29 mouse cellular contexts compared by ENCODE assay signal in the genomic region with DNA sequence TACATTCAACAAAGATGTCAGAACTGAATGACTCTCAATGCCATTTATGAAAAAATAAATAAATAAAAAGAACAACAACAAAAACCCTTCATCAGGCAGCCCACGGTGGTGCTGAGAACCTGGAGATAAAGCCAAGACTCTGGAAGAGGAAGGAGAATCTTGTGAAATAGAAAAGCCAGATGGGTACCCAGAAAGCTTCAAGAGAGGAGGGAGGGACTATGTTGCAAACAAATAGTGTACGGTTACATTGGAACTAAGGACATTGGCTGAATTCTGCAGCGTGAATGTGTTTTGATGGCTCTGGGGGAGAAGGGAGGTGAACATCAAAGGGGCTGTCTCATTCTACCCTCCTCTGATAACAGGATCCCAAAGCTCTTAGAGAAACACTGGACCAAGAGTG.
"Had no signal": no experiment of that assay in that cellular context is flagged by ENCODE, and none has a peak within 500 bp of the region (broad histone marks: within the 10 kb centered on the region; RNA-seq: fewer than 3 reads in every experiment).

No protein-coding gene starts in this region.

- ATAC-seq: forebrain, embryonic 13.5 days; forebrain, embryonic 14.5 days; forebrain, embryonic 15.5 days; forebrain, embryonic 16.5 days; forebrain, postnatal 0 days had no signal

- DNase-seq: cerebellum, adult 2 months; cerebellum, adult 8-10 months; cerebellum, adult 9-10 months; cerebellum, adult 9-11 months; cerebellum, postnatal 10 days; cerebellum, postnatal 14 days; cerebellum, postnatal 25 days; cerebellum, postnatal 36 days; embryo, embryonic 11 days; forebrain, postnatal 0 days; gastrocnemius, adult 2 months; gastrocnemius, postnatal 10 days; gastrocnemius, postnatal 14 days; gastrocnemius, postnatal 25 days; gastrocnemius, postnatal 36 days; heart, adult 11 months; heart, adult 18-20 months; heart, adult 2 months had no signal

- H3K36me3 ChIP-seq: embryonic facial prominence, embryonic 10.5 days; embryonic facial prominence, embryonic 12.5 days; embryonic facial prominence, embryonic 13.5 days; embryonic facial prominence, embryonic 15.5 days; forebrain, embryonic 10.5 days; forebrain, embryonic 12.5 days; forebrain, embryonic 15.5 days had no signal

- H3K9me3 ChIP-seq: embryonic facial prominence, embryonic 10.5 days; embryonic facial prominence, embryonic 12.5 days; embryonic facial prominence, embryonic 13.5 days; embryonic facial prominence, embryonic 15.5 days; forebrain, embryonic 10.5 days; forebrain, embryonic 12.5 days; forebrain, embryonic 13.5 days; forebrain, embryonic 15.5 days had no signal

- H3K4me3 ChIP-seq: embryonic facial prominence, embryonic 10.5 days; embryonic facial prominence, embryonic 12.5 days; embryonic facial prominence, embryonic 13.5 days; embryonic facial prominence, embryonic 15.5 days; erythroblast, embryonic 14.5 days; forebrain, embryonic 10.5 days; forebrain, embryonic 12.5 days; forebrain, embryonic 13.5 days; forebrain, embryonic 15.5 days; gastrocnemius, adult 2 months; heart, adult 2 months had no signal

- H3K4me1 ChIP-seq: embryonic facial prominence, embryonic 12.5 days; embryonic facial prominence, embryonic 13.5 days; embryonic facial prominence, embryonic 15.5 days; forebrain, embryonic 12.5 days had no signal

- H3K27ac ChIP-seq: embryonic facial prominence, embryonic 10.5 days; embryonic facial prominence, embryonic 12.5 days; embryonic facial prominence, embryonic 13.5 days; embryonic facial prominence, embryonic 15.5 days; forebrain, embryonic 10.5 days; forebrain, embryonic 12.5 days; forebrain, embryonic 13.5 days; forebrain, embryonic 15.5 days; gastrocnemius, adult 2 months; heart, adult 2 months had no signal

- H3K9ac ChIP-seq: embryonic facial prominence, embryonic 12.5 days; embryonic facial prominence, embryonic 13.5 days; embryonic facial prominence, embryonic 15.5 days; forebrain, embryonic 12.5 days; forebrain, embryonic 13.5 days; forebrain, embryonic 15.5 days; forebrain, postnatal 0 days had no signal

- H3K4me2 ChIP-seq: embryonic facial prominence, embryonic 12.5 days; embryonic facial prominence, embryonic 13.5 days; embryonic facial prominence, embryonic 15.5 days; forebrain, embryonic 12.5 days; forebrain, embryonic 13.5 days; forebrain, embryonic 15.5 days had no signal

- H3K27me3 ChIP-seq: embryonic facial prominence, embryonic 12.5 days; embryonic facial prominence, embryonic 13.5 days; embryonic facial prominence, embryonic 15.5 days; forebrain, embryonic 15.5 days had no signal
